Mouse (Mus musculus) lung, postnatal 0 days (tissue): ENCODE data around the gene Eef1akmt2. TPM values are rescaled to one million over a fixed set of nuclear protein-coding genes. Genes with fewer than 3 reads are reported as not detected.

Source experiments
- ATAC-seq: fragments of 200-750 bp; cut with Nextera tagmentation; 2 replicates; pipeline ENCODE4 v1.8.0; 2017; ENCODE audit warnings: moderate library complexity
- DNase-seq: peaks from one replicate; pipeline ENCODE4 v3.0.0-alpha.2; 2016; ENCODE audit warnings: low spot score
- H3K27ac ChIP-seq: fragments of 300-500 bp; sonication (generic); 2 replicates; pipeline ENCODE4 v1.5.1; 2014; ENCODE audit warnings: antibody characterized with exemption, mild to moderate bottlenecking, low read length, mixed read lengths
- H3K27me3 ChIP-seq: fragments of 300-500 bp; sonication (generic); replicated peaks from 2 replicates; pipeline ENCODE4 v1.6.1; 2014; ENCODE audit warnings: low read length, mixed read lengths; ENCODE audit not compliant: insufficient read depth
- H3K36me3 ChIP-seq: fragments of 300-500 bp; sonication (generic); 2 replicates; pipeline ENCODE4 v1.6.1; 2014; ENCODE audit warnings: low read length, mixed read lengths; ENCODE audit not compliant: insufficient read depth
- H3K4me1 ChIP-seq: fragments of 300-500 bp; sonication (generic); 2 replicates; pipeline ENCODE4 v1.6.1; 2014; ENCODE audit warnings: antibody characterized with exemption, low read depth, low read length, mixed read lengths; ENCODE audit not compliant: insufficient read depth
- H3K4me2 ChIP-seq: fragments of 300-500 bp; sonication (generic); replicated peaks from 2 replicates; pipeline ENCODE4 v1.6.1; 2014; ENCODE audit warnings: low read depth, mild to moderate bottlenecking, low read length, moderate library complexity, mixed read lengths
- H3K4me3 ChIP-seq: fragments of 300-500 bp; sonication (generic); 2 replicates; pipeline ENCODE4 v1.5.1; 2014; ENCODE audit warnings: low read depth, low read length
- H3K9ac ChIP-seq: fragments of 300-500 bp; sonication (generic); replicated peaks from 2 replicates; pipeline ENCODE4 v1.6.1; 2014; ENCODE audit warnings: low read depth, mild to moderate bottlenecking
- H3K9me3 ChIP-seq: fragments of 300-500 bp; sonication (generic); 2 replicates; pipeline ENCODE4 v1.6.1; 2016; ENCODE audit warnings: low read length, mixed read lengths
- CTCF ChIP-seq: IDR thresholded peaks from 2 replicates; pipeline ENCODE4 v1.5.1; 2016; ENCODE audit warnings: antibody characterized with exemption, mild to moderate bottlenecking
- EP300 ChIP-seq: IDR thresholded peaks from 2 replicates; pipeline ENCODE4 v1.6.1; 2016; ENCODE audit warnings: antibody characterized with exemption, mild to moderate bottlenecking, control low read depth
- WGBS: fragments of 180-500 bp; shearing (Covaris S2); extraction: QIAGEN DNeasy Blood & Tissue Kit; methylation state at CpG from one replicate; pipeline ENCODE4 v1.1.7; 2014; 5-methylcytosine and 5-hydroxymethylcytosine counted together
- polyA plus RNA-seq: library from polyadenylated mRNA; unstranded; fragments of >200 nt; fragmentation: Nextera tagmentation; extraction: Ambion mirVana; gene quantifications from 2 replicates; pipeline ENCODE4 v1.2.1, GENCODE M21; 2015

Eef1akmt2 gene
- polyA plus RNA-seq, 1 experiment from 2014 or later = 34.5 TPM

- DNase-seq (peak; percentile 65), ATAC-seq (peak; percentile 51)
- H3K9me3 ChIP-seq = no peaks in the 10 kb centered on the region
- 66% methylated on average over 10 of the region's 10 CpGs for WGBS
- H3K4me2 ChIP-seq = no peak overlapping the region
- no peaks in the 10 kb centered on the region for H3K36me3 ChIP-seq
- H3K27me3 ChIP-seq = no peaks in the 10 kb centered on the region
- H3K27ac ChIP-seq = peak overlapping the region; percentile 63
- H3K4me1 ChIP-seq = peaks cover 46% of the 10 kb centered on the region; the same call in 1 of the 2 replicates
- no peak overlapping the region for H3K4me3 ChIP-seq
- peak; percentile 61 for TF ChIP-seq EP300
- no peak for TF ChIP-seq CTCF
- no peak overlapping the region for H3K9ac ChIP-seq
Measured at GRCm38 (mm10) chr7:132800868-132801267, 51.6 kb downstream of the Eef1akmt2 start.

GRCm38 (mm10) chr7:132799119-132800016 lies 53.1 kb downstream of the Eef1akmt2 start:
- Histone ChIP-seq H3K36me3 (no peaks in the 10 kb centered on the region), H3K4me3 (no peak overlapping the region), H3K27me3 (no peaks in the 10 kb centered on the region), H3K9me3 (no peaks in the 10 kb centered on the region), H3K4me2 (no peak overlapping the region), H3K4me1 (peaks cover 44% of the 10 kb centered on the region; the same call in 1 of the 2 replicates), H3K9ac (no peak overlapping the region), H3K27ac (peak overlapping the region; percentile 38)
- 76% methylated on average over 5 of the region's 5 CpGs for WGBS
- DNase-seq (peak; percentile 44), ATAC-seq (peak; percentile 54)
- TF ChIP-seq EP300 = no peak
- peak; percentile 36 for TF ChIP-seq CTCF

- no peak for TF ChIP-seq EP300
- no peak for TF ChIP-seq CTCF
- Histone ChIP-seq H3K9ac (no peak overlapping the region), H3K9me3 (no peaks in the 10 kb centered on the region), H3K27ac (no peak overlapping the region), H3K36me3 (no peaks in the 10 kb centered on the region), H3K4me1 (peaks cover 21% of the 10 kb centered on the region; the same call in 1 of the 2 replicates), H3K4me3 (no peak overlapping the region), H3K4me2 (no peak overlapping the region), H3K27me3 (no peaks in the 10 kb centered on the region)
- ATAC-seq (no peak), DNase-seq (no peak)
- WGBS = 85% methylated on average over 5 of the region's 5 CpGs
Measured at GRCm38 (mm10) chr7:132795141-132795540, 57.3 kb downstream of the Eef1akmt2 start.

GRCm38 (mm10) chr7:132793467-132793866 lies 59.0 kb downstream of the Eef1akmt2 start:
- DNase-seq (peak; percentile 65), ATAC-seq (peak; percentile 71)
- TF ChIP-seq CTCF (no peak), EP300 (no peak)
- H3K9ac ChIP-seq = no peak overlapping the region
- no peaks in the 10 kb centered on the region for H3K36me3 ChIP-seq
- H3K27ac ChIP-seq = peak overlapping the region; percentile 47; the same call in 1 of the 2 replicates
- peaks cover 10% of the 10 kb centered on the region; the same call in 1 of the 2 replicates for H3K4me1 ChIP-seq
- no peak overlapping the region for H3K4me2 ChIP-seq
- H3K27me3 ChIP-seq = no peaks in the 10 kb centered on the region
- H3K4me3 ChIP-seq = no peak overlapping the region
- H3K9me3 ChIP-seq = no peaks in the 10 kb centered on the region
- WGBS = 59% methylated on average over 6 of the region's 6 CpGs

GRCm38 (mm10) chr7:132790447-132791219 lies 61.8 kb downstream of the Eef1akmt2 start:
- no peak for DNase-seq
- H3K4me1 ChIP-seq = peaks cover 22% of the 10 kb centered on the region
- no peak overlapping the region for H3K9ac ChIP-seq
- no peak for ATAC-seq
- no peaks in the 10 kb centered on the region for H3K27me3 ChIP-seq
- H3K36me3 ChIP-seq = no peaks in the 10 kb centered on the region
- TF ChIP-seq EP300 (no peak), CTCF (no peak)
- H3K4me2 ChIP-seq = no peak overlapping the region
- WGBS = 75% methylated on average over 14 of the region's 14 CpGs
- no peak overlapping the region for H3K4me3 ChIP-seq
- H3K9me3 ChIP-seq = no peaks in the 10 kb centered on the region
- no peak overlapping the region for H3K27ac ChIP-seq

- TF ChIP-seq CTCF = no peak
- no peak for TF ChIP-seq EP300
- Histone ChIP-seq H3K4me3 (no peak overlapping the region), H3K36me3 (no peaks in the 10 kb centered on the region), H3K4me2 (no peak overlapping the region), H3K27me3 (no peaks in the 10 kb centered on the region), H3K9ac (no peak overlapping the region), H3K9me3 (no peaks in the 10 kb centered on the region), H3K27ac (no peak overlapping the region), H3K4me1 (peaks cover 17% of the 10 kb centered on the region)
- 84% methylated on average over 13 of the region's 13 CpGs for WGBS
- DNase-seq = no peak
- ATAC-seq = no peak
Measured at GRCm38 (mm10) chr7:132788826-132789225, 63.6 kb downstream of the Eef1akmt2 start.
